Mouse (Mus musculus): ENCODE measurements around the gene Fam161b.

GRCm38 (mm10) chr12:84396947-84397679 lies 35.5 kb upstream of the Fam161b start:
- TF ChIP-seq POLR2A (IDR thresholded peaks at IDR 0.05; ENCODE audit: low read depth, low read length) (no peak), CTCF (IDR thresholded peaks at IDR 0.05; ENCODE audit: borderline replicate concordance, insufficient read depth, low read length) (no peak)
